Mouse (Mus musculus) forebrain, postnatal 0 days (tissue): ENCODE measurements around the gene Ndufa8. TPM values are rescaled to one million over a fixed set of nuclear protein-coding genes. Genes with fewer than 3 reads are reported as not detected.

ENCODE experiments used
- ATAC-seq: fragments of 200-750 bp; cut with Nextera tagmentation; 2 replicates; pipeline ENCODE4 v1.8.0; 2017; ENCODE audit warnings: mild to moderate bottlenecking, moderate library complexity
- DNase-seq: peaks from one replicate; pipeline ENCODE4 v3.0.0-alpha.2; 2015
- H3K27ac ChIP-seq: fragments of 300-500 bp; sonication (generic); 2 replicates; pipeline ENCODE4 v1.5.1; 2014; ENCODE audit warnings: low read depth, mild to moderate bottlenecking, antibody characterized with exemption, low read length, moderate library complexity, mixed read lengths
- H3K27me3 ChIP-seq: fragments of 300-500 bp; sonication (generic); 2 replicates; pipeline ENCODE4 v1.6.1; 2014; ENCODE audit warnings: mild to moderate bottlenecking, low read length, mixed read lengths; ENCODE audit not compliant: insufficient read depth
- H3K36me3 ChIP-seq: fragments of 300-500 bp; sonication (generic); 2 replicates; pipeline ENCODE4 v1.6.1; 2014; ENCODE audit warnings: mild to moderate bottlenecking, moderate library complexity; ENCODE audit not compliant: insufficient read depth
- H3K4me1 ChIP-seq: fragments of 300-500 bp; sonication (generic); 2 replicates; pipeline ENCODE4 v1.6.1; 2014; ENCODE audit warnings: antibody characterized with exemption; ENCODE audit not compliant: insufficient read depth
- H3K4me2 ChIP-seq: fragments of 300-500 bp; sonication (generic); 2 replicates; pipeline ENCODE4 v1.6.1; 2014; ENCODE audit warnings: low read depth, mild to moderate bottlenecking, moderate library complexity
- H3K4me3 ChIP-seq: fragments of 300-500 bp; sonication (generic); 2 replicates; pipeline ENCODE4 v1.5.1; 2014; ENCODE audit warnings: low read depth, low read length, mixed read lengths
- H3K9ac ChIP-seq: fragments of 300-500 bp; sonication (generic); 2 replicates; pipeline ENCODE4 v1.6.1; 2014; ENCODE audit warnings: mild to moderate bottlenecking
- H3K9me3 ChIP-seq: fragments of 300-500 bp; sonication (generic); 2 replicates; pipeline ENCODE4 v1.6.1; 2016; ENCODE audit warnings: low read length
- CTCF ChIP-seq: sonication (generic); IDR thresholded peaks from 2 replicates; pipeline ENCODE4 v1.5.1; 2016; ENCODE audit warnings: antibody characterized with exemption, control low read depth, low read depth
- WGBS: fragments of 180-500 bp; shearing (Covaris S2); extraction: QIAGEN DNeasy Blood & Tissue Kit; methylation state at CpG from one replicate; pipeline ENCODE4 v1.1.7; 2014; 5-methylcytosine and 5-hydroxymethylcytosine counted together
- polyA plus RNA-seq: library from polyadenylated mRNA; unstranded; fragments of >200 nt; fragmentation: Nextera tagmentation; extraction: Ambion mirVana; gene quantifications from 2 replicates; pipeline ENCODE4 v1.2.1, GENCODE M21; 2015
- total RNA-seq: library from RNA; depleted of rRNA; stranded (reverse); fragments of >200 nt; gene quantifications from 2 replicates; pipeline ENCODE4 v1.2.3, GENCODE M21; 2014

Gene Ndufa8
- total and polyA plus RNA-seq, 2 experiments from 2014 or later: 74.0 to 333 TPM

DNA sequence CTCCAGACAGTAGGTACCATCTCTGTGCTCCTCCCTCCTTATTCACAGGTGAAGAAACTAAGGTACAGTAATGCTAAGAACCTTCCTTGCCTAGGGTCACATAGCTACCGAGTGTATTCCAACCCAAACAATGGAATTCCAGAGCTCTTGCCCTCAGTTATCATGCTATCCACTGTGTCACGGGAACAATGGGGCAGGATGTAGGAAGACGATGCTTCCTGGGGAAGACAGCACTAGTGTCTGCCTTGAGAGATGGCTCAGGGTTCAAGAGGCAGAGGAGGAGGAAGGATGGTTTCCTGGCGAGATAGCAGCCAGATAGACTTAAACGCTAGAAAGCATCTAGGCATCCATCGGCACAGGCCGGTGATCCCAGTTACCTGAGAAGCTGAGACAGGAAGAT lies 16.3 kb downstream of the Ndufa8 start:
- TF ChIP-seq CTCF: no peak
- H3K4me3 ChIP-seq: no peak overlapping the region
- 87% methylated on average over 7 of the region's 7 CpGs for WGBS
- no peak overlapping the region for H3K4me2 ChIP-seq
- no peak overlapping the region for H3K27ac ChIP-seq
- no peak overlapping the region for H3K9ac ChIP-seq
- no peak for ATAC-seq
- 0 out of 2 replicates have a peak, but pooled peaks cover 4% of the 10 kb centered on the region for H3K9me3 ChIP-seq
- no peak for DNase-seq
- H3K27me3 ChIP-seq: no peaks in the 10 kb centered on the region
- no peaks in the 10 kb centered on the region for H3K4me1 ChIP-seq
- H3K36me3 ChIP-seq: peaks cover 25% of the 10 kb centered on the region

DNA sequence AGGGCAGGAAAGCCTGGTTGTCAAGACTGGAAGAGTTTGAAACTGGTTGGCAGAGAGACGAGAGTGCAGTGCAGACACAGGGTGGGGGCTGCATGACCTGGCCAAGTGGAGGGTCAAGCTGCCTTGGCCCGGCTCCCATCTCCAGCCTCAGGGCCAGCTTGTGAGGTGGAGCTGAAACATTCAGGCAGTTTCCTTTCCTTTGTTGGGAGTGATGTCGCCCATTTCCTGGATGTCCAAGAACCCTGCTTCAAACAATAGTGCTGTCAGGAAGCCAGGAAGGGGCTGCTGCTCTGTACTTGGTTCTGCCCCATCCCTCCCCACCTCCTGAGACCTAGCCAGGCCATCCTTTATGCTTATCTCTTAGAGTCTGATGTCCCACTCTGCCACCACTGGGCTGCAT lies 25.9 kb downstream of the Ndufa8 start:
- ATAC-seq (no peak), DNase-seq (no peak)
- no peak overlapping the region for H3K9ac ChIP-seq
- H3K27me3 ChIP-seq: no peaks in the 10 kb centered on the region
- 61% methylated on average over 3 of the region's 3 CpGs for WGBS
- H3K36me3 ChIP-seq: no peaks in the 10 kb centered on the region
- TF ChIP-seq CTCF: no peak
- no peak overlapping the region for H3K4me2 ChIP-seq
- no peaks in the 10 kb centered on the region for H3K9me3 ChIP-seq
- H3K27ac ChIP-seq: no peak overlapping the region
- no peak overlapping the region for H3K4me3 ChIP-seq
- H3K4me1 ChIP-seq: 0 out of 2 replicates have a peak, but pooled peaks cover 6% of the 10 kb centered on the region

DNA sequence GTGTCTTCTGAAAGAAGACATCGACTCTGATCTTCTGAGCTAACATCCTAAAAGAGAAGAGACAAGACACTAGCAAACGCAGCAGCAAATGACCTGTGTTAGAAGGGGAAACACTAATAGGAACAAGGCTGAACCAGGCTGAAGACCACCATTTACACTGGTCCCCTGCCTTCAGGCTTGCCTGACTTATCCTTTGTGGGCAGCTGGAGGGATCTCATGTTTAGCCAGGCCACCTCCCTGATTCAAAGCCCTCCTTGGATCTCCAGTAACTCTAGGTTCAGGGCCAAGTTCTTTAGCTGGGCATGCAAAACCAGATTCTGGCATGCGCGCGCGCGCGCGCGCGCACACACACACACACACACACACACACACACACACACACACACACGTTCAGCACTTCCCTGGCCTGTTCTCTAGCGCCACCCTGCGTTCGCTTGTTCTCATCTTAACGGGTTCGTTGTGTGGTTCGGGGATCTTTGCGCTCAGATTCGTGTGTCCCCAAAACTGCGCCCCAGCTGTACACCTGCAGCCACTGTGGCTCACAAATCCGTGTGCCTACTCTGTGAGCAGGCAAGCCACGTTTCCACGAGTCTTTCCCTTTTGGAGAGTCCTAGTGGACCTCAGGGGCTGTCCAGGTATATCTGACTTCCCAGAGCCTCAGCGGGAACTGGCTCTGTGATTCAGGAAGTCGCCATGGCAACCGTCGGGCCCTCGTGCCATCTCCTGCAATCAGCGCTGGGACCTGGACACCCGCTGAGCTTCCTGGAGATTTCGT lies 27.6 kb downstream of the Ndufa8 start:
- Histone ChIP-seq H3K4me2 (peak overlapping the region; percentile 52), H3K4me1 (0 out of 2 replicates have a peak, but pooled peaks cover 6% of the 10 kb centered on the region), H3K4me3 (peak overlapping the region; percentile 27), H3K27me3 (no peaks in the 10 kb centered on the region), H3K36me3 (no peaks in the 10 kb centered on the region), H3K9me3 (no peaks in the 10 kb centered on the region), H3K27ac (no peak overlapping the region), H3K9ac (peak overlapping the region; percentile 37)
- 9% methylated on average over 32 of the region's 32 CpGs for WGBS
- peak; percentile 95 for TF ChIP-seq CTCF
- peak; percentile 87 for ATAC-seq
- peak; percentile 93 for DNase-seq

DNA sequence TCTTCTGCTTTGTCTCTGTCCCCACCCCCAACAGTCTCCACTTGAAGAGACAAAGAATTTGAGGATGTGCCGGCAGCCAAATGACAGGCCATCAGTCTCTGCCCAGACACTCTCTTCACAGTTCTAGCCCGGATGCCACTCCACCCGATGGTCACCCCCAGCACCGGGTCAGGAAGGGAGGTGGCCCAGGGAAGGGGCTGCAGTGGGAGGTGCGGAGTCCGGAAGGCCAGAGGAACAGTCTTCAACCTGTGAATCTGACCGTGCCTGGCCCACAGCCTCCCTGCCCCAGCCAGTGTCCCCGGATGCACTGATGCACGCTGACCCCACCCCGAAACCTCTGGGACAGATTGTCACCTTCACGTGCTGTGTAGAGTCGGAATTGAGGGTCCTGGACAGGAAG lies 36.2 kb downstream of the Ndufa8 start:
- Histone ChIP-seq H3K27me3 (no peaks in the 10 kb centered on the region), H3K9me3 (no peaks in the 10 kb centered on the region), H3K9ac (no peak overlapping the region), H3K4me2 (no peak overlapping the region), H3K36me3 (no peaks in the 10 kb centered on the region), H3K4me3 (no peak overlapping the region), H3K4me1 (0 out of 2 replicates have a peak, but pooled peaks cover 7% of the 10 kb centered on the region), H3K27ac (no peak overlapping the region)
- TF ChIP-seq CTCF: no peak
- DNase-seq (no peak), ATAC-seq (no peak)
- WGBS: 66% methylated on average over 12 of the region's 12 CpGs

DNA sequence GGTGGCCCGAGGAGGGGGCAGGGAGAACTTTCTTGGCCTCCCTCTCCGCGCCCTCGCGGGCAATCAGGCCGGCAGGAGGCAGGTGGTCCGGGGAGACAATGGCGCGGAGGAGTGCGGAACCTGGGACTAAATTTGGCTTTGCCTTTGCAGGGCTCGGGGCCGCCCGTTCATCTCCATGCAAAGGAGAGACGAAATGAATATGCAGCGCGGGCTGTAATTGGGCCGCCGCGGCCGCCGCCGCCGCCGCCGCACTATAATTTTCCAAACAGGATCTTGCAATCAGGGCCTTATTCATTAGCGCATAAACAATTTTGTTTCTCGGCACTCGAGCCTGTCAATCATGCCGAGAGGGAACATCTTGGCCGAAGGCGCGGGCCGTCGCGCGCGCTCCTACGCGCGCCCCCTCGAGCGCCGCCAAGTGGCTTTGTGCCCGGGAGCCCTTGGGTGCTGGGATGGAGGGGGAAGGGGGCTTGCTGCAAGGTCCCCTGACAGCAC lies 37.8 kb downstream of the Ndufa8 start:
- Histone ChIP-seq H3K27ac (peak overlapping the region; percentile 81), H3K36me3 (no peaks in the 10 kb centered on the region)
- TF ChIP-seq CTCF: peak; percentile 52

DNA sequence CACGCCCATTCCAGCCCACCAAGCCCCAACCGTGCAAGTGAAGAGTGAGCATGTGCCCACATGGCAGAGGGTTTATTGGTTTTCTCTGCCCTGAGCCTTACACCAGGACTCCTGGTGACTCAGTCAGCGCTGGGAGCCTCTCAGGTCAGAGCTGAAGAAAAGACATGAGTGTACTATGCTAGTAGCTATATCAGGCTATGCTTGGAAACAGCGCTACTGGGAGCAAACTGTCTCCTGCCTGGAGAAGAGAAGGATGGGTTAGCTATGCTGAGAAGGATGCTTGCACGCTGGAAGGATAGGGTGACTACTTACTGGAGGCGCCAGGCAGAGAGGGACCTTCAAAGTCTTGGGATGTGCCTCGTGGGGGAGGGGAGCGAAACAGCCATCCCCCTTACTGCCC lies 38.6 kb downstream of the Ndufa8 start:
- Histone ChIP-seq H3K9ac (no peak overlapping the region), H3K36me3 (no peaks in the 10 kb centered on the region), H3K4me1 (0 out of 2 replicates have a peak, but pooled peaks cover 7% of the 10 kb centered on the region), H3K4me2 (peak overlapping the region; percentile 82; the same call in 1 of the 2 replicates), H3K27ac (peak overlapping the region; percentile 81), H3K9me3 (no peaks in the 10 kb centered on the region), H3K27me3 (no peaks in the 10 kb centered on the region), H3K4me3 (no peak overlapping the region)
- TF ChIP-seq CTCF: no peak
- 48% methylated on average over 8 of the region's 8 CpGs for WGBS
- DNase-seq: no peak
- ATAC-seq: no peak; the same call in 1 of the 2 replicates

More for the DNA sequence above, 37.8 kb downstream of the Ndufa8 start:
- WGBS: under 1% methylated on average over 42 of the region's 44 CpGs
- Histone ChIP-seq H3K9me3 (no peaks in the 10 kb centered on the region), H3K9ac (peak overlapping the region; percentile 62), H3K27me3 (no peaks in the 10 kb centered on the region), H3K4me3 (peak overlapping the region; percentile 45), H3K4me1 (0 out of 2 replicates have a peak, but pooled peaks cover 7% of the 10 kb centered on the region), H3K4me2 (peak overlapping the region; percentile 82)
- DNase-seq (peak; percentile 83), ATAC-seq (peak; percentile 76)

DNA sequence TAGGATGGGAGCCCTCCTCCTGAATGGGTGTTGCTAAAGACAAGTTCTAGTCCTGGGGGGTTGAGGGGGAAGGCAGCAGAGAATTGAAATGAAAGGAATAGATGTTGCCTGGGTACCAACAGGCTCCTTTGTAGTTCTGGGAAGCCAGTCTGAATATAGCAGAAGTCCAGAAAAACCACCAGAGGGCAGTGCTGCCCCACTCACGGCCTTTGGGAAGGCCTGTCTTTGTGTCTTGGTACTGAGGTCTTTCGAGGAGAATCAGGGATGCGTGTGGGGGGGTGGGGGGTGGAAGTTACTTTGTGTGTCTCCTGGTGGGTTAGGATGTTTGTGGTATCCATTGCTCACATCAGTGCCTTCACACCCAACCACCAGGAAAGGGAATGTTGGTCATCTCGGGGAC lies 39.8 kb downstream of the Ndufa8 start:
- Histone ChIP-seq H3K9ac (no peak overlapping the region), H3K27ac (no peak overlapping the region), H3K9me3 (no peaks in the 10 kb centered on the region), H3K27me3 (no peaks in the 10 kb centered on the region), H3K36me3 (no peaks in the 10 kb centered on the region), H3K4me2 (no peak overlapping the region), H3K4me3 (no peak overlapping the region), H3K4me1 (0 out of 2 replicates have a peak, but pooled peaks cover 7% of the 10 kb centered on the region)
- DNase-seq: peak; percentile 89
- 25% methylated on average over 4 of the region's 4 CpGs for WGBS
- TF ChIP-seq CTCF: peak; percentile 91
- peak; percentile 75 for ATAC-seq
